Mouse (Mus musculus): Measurements from ENCODE around the gene Tep1. TPM values are rescaled to one million over a fixed set of nuclear protein-coding genes. Genes with fewer than 3 reads are reported as not detected.
"Not testable (repeated sequence)": the region's sequence is repeated elsewhere in the genome, so short reads cannot be mapped to it uniquely, and the experiment has no call there.

Gene Tep1
- total RNA-seq (2021): 10 to 100 TPM; 10.3 to 13.9 TPM

- peak; percentile 70 to 85 for DNase-seq
- intact Hi-C loops (cut with DNase I): loop anchor here (5.0 to 10.0 kb wide), 2 partner anchors 62 to 195 kb away; partner anchors contain the start of genes Pip4p1 and Pnp
Measured at GRCm38 (mm10) chr14:50869889-50870804, at the start of gene Tep1. Gene Tep1, minus strand, starts transcription at chr14:50870560.

- intact Hi-C loops (cut with DNase I): no loop called here
- DNase-seq: no peak
Measured at GRCm38 (mm10) chr14:50911356-50911755, 41.0 kb upstream of the Tep1 start.

GRCm38 (mm10) chr14:50908126-50908525, 37.8 kb upstream of the Tep1 start:
- intact Hi-C loops (cut with DNase I): no loop called here
- no peak for DNase-seq

- DNase-seq; intact Hi-C loops (cut with DNase I): not testable (repeated sequence)
Measured at GRCm38 (mm10) chr14:50905327-50905726, 35.0 kb upstream of the Tep1 start.

GRCm38 (mm10) chr14:50904828-50905129, 34.4 kb upstream of the Tep1 start:
- no peak for DNase-seq
- intact Hi-C loops (cut with DNase I): no loop called here

- intact Hi-C loops (cut with DNase I): no loop called here
- DNase-seq: peak in 1 of 2 experiments; percentile 32
Measured at GRCm38 (mm10) chr14:50903973-50904827, 33.8 kb upstream of the Tep1 start.

GRCm38 (mm10) chr14:50897992-50898391, 27.6 kb upstream of the Tep1 start:
- DNase-seq; intact Hi-C loops (cut with DNase I): not testable (repeated sequence)

- intact Hi-C loops (cut with DNase I): no loop called here
- peak; percentile 26 to 43 for DNase-seq
Measured at GRCm38 (mm10) chr14:50897374-50897765, 27.0 kb upstream of the Tep1 start, which contains the start of gene Klhl33. Gene Klhl33, minus strand, starts transcription at chr14:50897507.

GRCm38 (mm10) chr14:50896747-50897373, 26.5 kb upstream of the Tep1 start:
- intact Hi-C loops (cut with DNase I): no loop called here
- peak in 1 of 2 experiments; percentile 28 for DNase-seq

GRCm38 (mm10) chr14:50895985-50896746, 25.8 kb upstream of the Tep1 start:
- DNase-seq: peak; percentile 66 to 82
- intact Hi-C loops (cut with DNase I): no loop called here

- no peak for DNase-seq
- intact Hi-C loops (cut with DNase I): no loop called here
Measured at GRCm38 (mm10) chr14:50895407-50895806, 25.0 kb upstream of the Tep1 start.

GRCm38 (mm10) chr14:50892541-50893459, 22.4 kb upstream of the Tep1 start:
- peak; percentile 35 to 43 for DNase-seq
- intact Hi-C loops (cut with DNase I): no loop called here

GRCm38 (mm10) chr14:50892091-50892490, 21.7 kb upstream of the Tep1 start:
- intact Hi-C loops (cut with DNase I): no loop called here
- no peak for DNase-seq

GRCm38 (mm10) chr14:50891621-50892020, 21.3 kb upstream of the Tep1 start:
- intact Hi-C loops (cut with DNase I): no loop called here
- no peak for DNase-seq

- intact Hi-C loops (cut with DNase I): loop anchor here (10.0 kb wide), 1 partner anchor 188 kb away; no protein-coding TSS in a partner anchor
- no peak for DNase-seq
Measured at GRCm38 (mm10) chr14:50876236-50876950, 6.0 kb upstream of the Tep1 start.

GRCm38 (mm10) chr14:50875591-50876230, 5.4 kb upstream of the Tep1 start:
- intact Hi-C loops (cut with DNase I): loop anchor here (10.0 kb wide), 1 partner anchor 189 kb away; no protein-coding TSS in a partner anchor
- no peak for DNase-seq

- DNase-seq: no peak
- intact Hi-C loops (cut with DNase I): loop anchor here (10.0 kb wide), 1 partner anchor 190 kb away; no protein-coding TSS in a partner anchor
Measured at GRCm38 (mm10) chr14:50875175-50875574, 4.8 kb upstream of the Tep1 start.

GRCm38 (mm10) chr14:50871284-50871683, 924 bp upstream of the Tep1 start:
- DNase-seq: no peak
- intact Hi-C loops (cut with DNase I): loop anchor here (5.0 to 10.0 kb wide), 2 partner anchors 61 to 194 kb away; partner anchors contain the start of genes Pip4p1 and Pnp
